In the genomic region with DNA sequence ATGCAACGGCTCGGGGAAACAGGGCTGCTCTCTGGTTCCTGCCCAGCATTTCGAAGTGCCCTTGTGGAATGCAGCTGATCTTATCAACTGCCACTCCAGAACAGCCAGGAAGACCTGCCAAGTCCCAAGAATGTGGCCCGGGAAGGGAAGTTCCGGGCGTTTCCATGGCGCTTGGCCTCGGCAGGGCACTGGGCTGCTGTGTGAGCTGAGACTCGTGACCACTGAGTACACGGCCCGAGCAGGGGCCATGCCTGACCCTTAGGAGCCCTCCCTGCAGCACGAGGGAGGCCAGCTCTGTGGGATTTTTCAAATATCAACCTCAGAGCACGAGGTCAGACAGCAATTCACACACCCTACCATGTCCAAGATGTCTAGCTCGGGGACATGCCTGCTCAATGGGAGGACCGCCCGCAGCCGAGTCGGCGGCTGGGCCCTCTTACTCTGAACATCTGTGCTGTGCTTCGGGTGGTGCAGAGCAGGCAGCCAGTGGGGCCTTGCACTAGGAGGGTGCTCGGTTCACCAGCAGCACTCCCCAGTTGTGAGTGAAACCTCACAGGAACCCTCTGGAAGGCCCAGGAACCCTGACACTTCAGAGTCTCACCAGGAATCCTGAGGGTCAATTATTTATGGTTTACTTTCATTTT, we compare ENCODE assay signal across 8 mouse cellular contexts. TPM values are rescaled to one million over a fixed set of nuclear protein-coding genes. Genes with fewer than 3 reads are reported as not detected.
DNase-seq lines count a peak whose midpoint lies in the region; ATAC-seq and TF ChIP-seq lines count a peak whose summit lies in the region.

No protein-coding gene starts in this region.

- no peaks in the 10 kb centered on the region for H3K27me3 ChIP-seq in cerebellum, adult 2 months (ENCODE audit: control insufficient read depth, insufficient read depth, low read length)
- H3K27me3 ChIP-seq in kidney, adult 2 months (replicated peaks; ENCODE audit: control insufficient read depth, insufficient read depth, low read length), result no peaks in the 10 kb centered on the region
- H3K27me3 ChIP-seq in lung, embryonic 15.5 days, result no peaks in the 10 kb centered on the region
- no peaks in the 10 kb centered on the region for H3K27me3 ChIP-seq in stomach, embryonic 16.5 days (ENCODE audit: control insufficient read depth, insufficient read depth, low read length)

- TF ChIP-seq POLR2A in cerebellum, adult 2 months (IDR thresholded peaks at IDR 0.05; ENCODE audit: borderline replicate concordance, insufficient read depth, low read length), result no peak
- peak; percentile 34; the same call in 1 of the 2 replicates for TF ChIP-seq POLR2A in bone marrow, adult 2 months (IDR thresholded peaks at IDR 0.05; ENCODE audit: borderline replicate concordance, control insufficient read depth, low read depth, low read length)
- no peak for TF ChIP-seq POLR2A in kidney, adult 2 months (IDR thresholded peaks at IDR 0.05; ENCODE audit: low read depth, low read length)

- H3K9ac ChIP-seq in lung, embryonic 15.5 days, result no peak overlapping the region
- peak overlapping the region; percentile 37; the same call in 1 of the 2 replicates for H3K9ac ChIP-seq in stomach, embryonic 16.5 days (ENCODE audit: low read length)

- 63% methylated on average over 21 of the region's 21 CpGs for WGBS in cerebellum, adult 2 months
- 13% methylated on average over 21 of the region's 21 CpGs for WGBS in bone marrow, adult 2 months
- 7% methylated on average over 21 of the region's 21 CpGs for WGBS in kidney, adult 2 months
- WGBS in lung, embryonic 15.5 days, result 11% methylated on average over 21 of the region's 21 CpGs
- 27% methylated on average over 21 of the region's 21 CpGs for WGBS in stomach, embryonic 16.5 days

- peak overlapping the region; percentile 87 for H3K4me2 ChIP-seq in lung, embryonic 15.5 days
- H3K4me2 ChIP-seq in stomach, embryonic 16.5 days (ENCODE audit: low read depth, low read length), result peak overlapping the region; percentile 36

- no peak overlapping the region for H3K27ac ChIP-seq in cerebellum, adult 2 months (ENCODE audit: insufficient read depth, low read length)
- peak overlapping the region; percentile 68 for H3K27ac ChIP-seq in bone marrow, adult 2 months (ENCODE audit: control insufficient read depth, insufficient read depth, low read depth, low read length, poor library complexity)
- H3K27ac ChIP-seq in kidney, adult 2 months (ENCODE audit: insufficient read depth, low read depth, low read length), result peak overlapping the region; percentile 93
- H3K27ac ChIP-seq in lung, embryonic 15.5 days, result peak overlapping the region; percentile 97
- H3K27ac ChIP-seq in stomach, embryonic 16.5 days (ENCODE audit: low read length), result peak overlapping the region; percentile 75

- H3K36me3 ChIP-seq in kidney, adult 2 months (ENCODE audit: control insufficient read depth, insufficient read depth, low read length), result no peaks in the 10 kb centered on the region
- no peaks in the 10 kb centered on the region for H3K36me3 ChIP-seq in lung, embryonic 15.5 days
- H3K36me3 ChIP-seq in stomach, embryonic 16.5 days (ENCODE audit: control insufficient read depth, insufficient read depth, low read length), result no peaks in the 10 kb centered on the region

- peaks cover 9% of the 10 kb centered on the region for H3K4me1 ChIP-seq in cerebellum, adult 2 months (ENCODE audit: control insufficient read depth, insufficient read depth, low read length)
- peaks cover 17% of the 10 kb centered on the region for H3K4me1 ChIP-seq in bone marrow, adult 2 months (ENCODE audit: control insufficient read depth, insufficient read depth, low read length)
- H3K4me1 ChIP-seq in kidney, adult 2 months (ENCODE audit: control insufficient read depth, insufficient read depth, low read length), result peaks cover 59% of the 10 kb centered on the region
- H3K4me1 ChIP-seq in lung, embryonic 15.5 days, result peaks cover 67% of the 10 kb centered on the region
- H3K4me1 ChIP-seq in stomach, embryonic 16.5 days (ENCODE audit: control insufficient read depth, insufficient read depth, low read length), result peaks cover 40% of the 10 kb centered on the region

- no peaks in the 10 kb centered on the region for H3K9me3 ChIP-seq in lung, embryonic 15.5 days
- H3K9me3 ChIP-seq in stomach, embryonic 16.5 days (replicated peaks; ENCODE audit: control insufficient read depth, low read length), result no peaks in the 10 kb centered on the region

- ATAC-seq in lung, embryonic 15.5 days (ENCODE audit: borderline replicate concordance, extremely low read depth, low FRiP score, low TSS enrichment), result peak; percentile 46; the same call in 1 of the 2 replicates
- peak; percentile 39; the same call in 1 of the 2 replicates for ATAC-seq in stomach, embryonic 16.5 days (ENCODE audit: insufficient read depth, low FRiP score)

- TF ChIP-seq CTCF in cerebellum, adult 2 months (IDR thresholded peaks at IDR 0.05; ENCODE audit: borderline replicate concordance, insufficient read depth, low read depth, low read length), result no peak
- no peak for TF ChIP-seq CTCF in bone marrow, adult 2 months (IDR thresholded peaks at IDR 0.05; ENCODE audit: control insufficient read depth, insufficient read depth, low read length)
- no peak for TF ChIP-seq CTCF in kidney, adult 2 months (conservative IDR thresholded peaks at IDR 0.05; ENCODE audit: insufficient read depth, insufficient read length, low read depth, low read length)

- no peak overlapping the region for H3K4me3 ChIP-seq in cerebellum, adult 2 months (replicated peaks; ENCODE audit: insufficient read depth, low read depth, low read length)
- peak overlapping the region; percentile 0 for H3K4me3 ChIP-seq in bone marrow, adult 2 months (replicated peaks; ENCODE audit: control insufficient read depth, low read depth, low read length)
- no peak overlapping the region for H3K4me3 ChIP-seq in kidney, adult 2 months (ENCODE audit: insufficient read depth, low read depth, low read length)
- no peak overlapping the region for H3K4me3 ChIP-seq in lung, embryonic 15.5 days
- no peak overlapping the region for H3K4me3 ChIP-seq in stomach, embryonic 16.5 days (replicated peaks; ENCODE audit: low read length)

- peak; percentile 28 to 41 for DNase-seq in cerebellum, adult 2 months
- DNase-seq in cerebellum, adult 9-10 months, result no peak
- DNase-seq in heart, adult 8-10 months (ENCODE audit: low spot score), result peak; percentile 85
- DNase-seq in kidney, adult 2 months, result peak; percentile 98
- no peak for DNase-seq in natural killer cell, adult 2 months (ENCODE audit: low spot score in 2 of 2)

RNA-seq across cellular contexts. Expression of a gene that starts 1.6 kb away (rescaled TPM):
- polyA plus RNA-seq in cerebellum, adult 2 months (2012; rRNA removed), result 16.4 and 17.3 TPM in 2 replicates
- 14.6 and 20.1 TPM in 2 replicates for polyA plus RNA-seq in bone marrow, adult 2 months (2011; ENCODE audit: insufficient read depth, insufficient read length, low replicate concordance, missing spikeins)
- total RNA-seq in heart, adult 8-10 months (2022), result 10 to 100 TPM; 43.1 to 55.6 (median 47.0) TPM
- polyA plus RNA-seq in kidney, adult 2 months (2012; rRNA removed), result 39.1 and 43.0 TPM in 2 replicates
- 5.2 and 6.3 TPM in 2 replicates for polyA plus RNA-seq in lung, embryonic 15.5 days (2015; fragmentation: Nextera tagmentation; extraction: Ambion mirVana)
- polyA plus RNA-seq in stomach, embryonic 16.5 days (2015; fragmentation: Nextera tagmentation; extraction: Ambion mirVana), result 3.1 and 4.2 TPM in 2 replicates

RNA-seq across cellular contexts. Expression of a gene that starts 26.0 kb away (rescaled TPM):
- 0.21 and 0.25 TPM in 2 replicates for polyA plus RNA-seq in cerebellum, adult 2 months (2012; rRNA removed)
- 0.88 and 4.0 TPM in 2 replicates for polyA plus RNA-seq in bone marrow, adult 2 months (2011; ENCODE audit: insufficient read depth, insufficient read length, low replicate concordance, missing spikeins)
- total RNA-seq in heart, adult 8-10 months (2022), result 1 to 10 TPM in 1 of 4 experiments, under 1 TPM in 3; 0.49 to 1.2 (median 0.72) TPM
- polyA plus RNA-seq in kidney, adult 2 months (2012; rRNA removed), result 3.0 and 4.3 TPM in 2 replicates
- polyA plus RNA-seq in lung, embryonic 15.5 days (2015; fragmentation: Nextera tagmentation; extraction: Ambion mirVana), result 0.86 and 1.0 TPM in 2 replicates
- 0.80 and 1.2 TPM in 2 replicates for polyA plus RNA-seq in stomach, embryonic 16.5 days (2015; fragmentation: Nextera tagmentation; extraction: Ambion mirVana)

RNA-seq across cellular contexts. Expression of a gene that starts 26.7 kb away (rescaled TPM):
- polyA plus RNA-seq in cerebellum, adult 2 months (2012; rRNA removed), result not detected in 2 replicates
- not detected in 2 replicates for polyA plus RNA-seq in bone marrow, adult 2 months (2011; ENCODE audit: insufficient read depth, insufficient read length, low replicate concordance, missing spikeins)
- total RNA-seq in heart, adult 8-10 months (2022), result not detected
- polyA plus RNA-seq in kidney, adult 2 months (2012; rRNA removed), result not detected in 2 replicates
- polyA plus RNA-seq in lung, embryonic 15.5 days (2015; fragmentation: Nextera tagmentation; extraction: Ambion mirVana), result 0.10 TPM in 1 of 2 replicates, not detected in the other
- polyA plus RNA-seq in stomach, embryonic 16.5 days (2015; fragmentation: Nextera tagmentation; extraction: Ambion mirVana), result 11.4 and 11.5 TPM in 2 replicates

RNA-seq across cellular contexts. Expression of a gene that starts 27.9 kb away (rescaled TPM):
- 87.4 and 91.1 TPM in 2 replicates for polyA plus RNA-seq in cerebellum, adult 2 months (2012; rRNA removed)
- 27.6 and 39.3 TPM in 2 replicates for polyA plus RNA-seq in bone marrow, adult 2 months (2011; ENCODE audit: insufficient read depth, insufficient read length, low replicate concordance, missing spikeins)
- 100 to 1,000 TPM in 3 of 4 experiments, 10 to 100 TPM in 1; 96.9 to 114 (median 106) TPM for total RNA-seq in heart, adult 8-10 months (2022)
- 114 and 125 TPM in 2 replicates for polyA plus RNA-seq in kidney, adult 2 months (2012; rRNA removed)
- 89.6 and 92.9 TPM in 2 replicates for polyA plus RNA-seq in lung, embryonic 15.5 days (2015; fragmentation: Nextera tagmentation; extraction: Ambion mirVana)
- 107 and 114 TPM in 2 replicates for polyA plus RNA-seq in stomach, embryonic 16.5 days (2015; fragmentation: Nextera tagmentation; extraction: Ambion mirVana)

RNA-seq across cellular contexts. Expression of a gene that starts 43.8 kb away (rescaled TPM):
- polyA plus RNA-seq in cerebellum, adult 2 months (2012; rRNA removed), result 4.0 and 4.4 TPM in 2 replicates
- not detected in 2 replicates for polyA plus RNA-seq in bone marrow, adult 2 months (2011; ENCODE audit: insufficient read depth, insufficient read length, low replicate concordance, missing spikeins)
- 1 to 10 TPM; 1.1 to 1.6 (median 1.3) TPM for total RNA-seq in heart, adult 8-10 months (2022)
- polyA plus RNA-seq in kidney, adult 2 months (2012; rRNA removed), result 2.7 and 3.8 TPM in 2 replicates
- polyA plus RNA-seq in lung, embryonic 15.5 days (2015; fragmentation: Nextera tagmentation; extraction: Ambion mirVana), result 6.1 and 6.6 TPM in 2 replicates
- 2.9 and 3.6 TPM in 2 replicates for polyA plus RNA-seq in stomach, embryonic 16.5 days (2015; fragmentation: Nextera tagmentation; extraction: Ambion mirVana)

Comparison
In these comparisons a context has a peak if more than half of its experiments do, and no peak if none do; other contexts are left out.
1. DNase-seq: peak in cerebellum, adult 2 months (2 of 2), heart, adult 8-10 months (single experiment) and kidney, adult 2 months (single experiment); none in cerebellum, adult 9-10 months (single experiment) and natural killer cell, adult 2 months (0 of 2).
2. RNA of a gene that starts 26.7 kb away (polyA plus RNA-seq): 11.4 to 11.5 TPM in stomach, embryonic 16.5 days; 0.10 TPM in lung, embryonic 15.5 days, not detected in cerebellum, adult 2 months, not detected in bone marrow, adult 2 months and not detected in kidney, adult 2 months; every median in the first group is over 10 times any median in the second.